ENCODE assay signal across 1 mouse cellular context in the genomic region with DNA sequence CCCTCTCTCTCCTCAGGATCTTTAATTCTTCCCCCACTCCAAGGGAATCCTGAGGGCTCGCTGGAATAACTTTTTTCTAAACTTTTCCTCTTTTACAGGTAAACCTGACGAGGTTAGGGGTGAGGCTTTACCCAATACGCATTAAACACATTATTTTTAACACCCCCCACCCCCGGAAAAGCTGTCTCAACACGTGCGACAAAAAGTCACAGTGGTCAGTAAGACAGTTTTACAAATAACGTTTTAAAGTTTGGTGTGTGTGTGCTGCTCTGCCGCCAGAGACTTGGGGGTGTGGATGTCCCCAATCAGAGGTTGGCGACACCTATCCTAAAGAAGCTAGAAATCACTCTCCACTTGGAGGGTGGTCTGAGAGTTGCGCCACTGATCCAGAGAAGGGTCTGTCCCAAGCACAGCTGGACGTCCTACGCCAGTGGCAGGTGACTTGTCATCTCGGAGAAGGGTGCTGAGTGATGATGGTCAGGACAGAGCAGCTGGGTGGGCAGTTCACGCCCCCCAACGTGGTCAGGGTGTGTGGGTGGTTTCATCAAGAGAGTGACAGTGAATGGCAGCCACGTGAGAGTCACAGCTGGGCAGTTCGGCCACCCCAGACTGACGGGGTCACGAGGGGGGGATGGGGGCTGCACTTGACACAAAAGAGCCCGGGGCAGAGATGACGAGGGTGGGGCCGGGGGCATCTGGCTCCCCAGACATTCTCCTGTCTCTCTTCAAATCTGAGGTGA.
TF ChIP-seq lines count a peak whose summit lies in the region.

No protein-coding gene starts in this region.

TF ChIP-seq in CH12.LX, 34 proteins besides CTCF, POLR2A, EP300 and RAD21:
- TF ChIP-seq RCOR1 (conservative IDR thresholded peaks at IDR 0.05; ENCODE audit: low read depth, low read length) (no peak), ELF1 (IDR thresholded peaks at IDR 0.05; ENCODE audit: low read depth, low read length) (0 out of 2 replicates have a peak, but pooled peaks have one; percentile 12), BHLHE40 (IDR thresholded peaks at IDR 0.05; ENCODE audit: low read depth, low read length) (peak; percentile 83), SIN3A (IDR thresholded peaks at IDR 0.05; ENCODE audit: low read length) (peak; percentile 79), E2F4 (IDR thresholded peaks at IDR 0.05; ENCODE audit: insufficient replicate concordance, low read depth, low read length) (no peak), ZMIZ1 (IDR thresholded peaks at IDR 0.05; ENCODE audit: low read depth, low read length) (no peak), MAX (IDR thresholded peaks at IDR 0.05; ENCODE audit: low read length) (peak; percentile 53), TCF12 (IDR thresholded peaks at IDR 0.05; ENCODE audit: low read depth, low read length) (peak; percentile 51), CHD1 (IDR thresholded peaks at IDR 0.05; ENCODE audit: low read depth, low read length) (peak; percentile 1; the same call in 1 of the 2 replicates), USF1 (IDR thresholded peaks at IDR 0.05; ENCODE audit: low read depth, low read length) (no peak), MAFK (IDR thresholded peaks at IDR 0.05; ENCODE audit: insufficient replicate concordance, low read length) (no peak), CHD2 (IDR thresholded peaks at IDR 0.05; ENCODE audit: low read length) (no peak; the same call in none of the 2 replicates), HCFC1 (IDR thresholded peaks at IDR 0.05; ENCODE audit: low read depth, low read length) (0 out of 2 replicates have a peak, but pooled peaks have one; percentile 26), ZC3H11A (IDR thresholded peaks at IDR 0.05; ENCODE audit: low read depth, low read length) (no peak), ZNF384 (IDR thresholded peaks at IDR 0.05; ENCODE audit: low read depth, low read length) (no peak), JUN (IDR thresholded peaks at IDR 0.05; ENCODE audit: insufficient read depth, low read depth, low read length) (no peak), SMC3 (IDR thresholded peaks at IDR 0.05; ENCODE audit: low read depth, low read length) (no peak), MAZ (IDR thresholded peaks at IDR 0.05; ENCODE audit: low read depth, low read length) (no peak; the same call in 1 of the 2 replicates), MYC (IDR thresholded peaks at IDR 0.05; ENCODE audit: low read depth, low read length) (peak; percentile 63; the same call in 1 of the 2 replicates), ZKSCAN1 (IDR thresholded peaks at IDR 0.05; ENCODE audit: borderline replicate concordance, low read depth, low read length) (no peak), MXI1 (IDR thresholded peaks at IDR 0.05; ENCODE audit: low read depth, low read length) (peak; percentile 83), JUND (conservative IDR thresholded peaks at IDR 0.05; ENCODE audit: low read depth, low read length) (no peak), KAT2A (IDR thresholded peaks at IDR 0.05; ENCODE audit: insufficient replicate concordance, low read length) (no peak), NELFE (IDR thresholded peaks at IDR 0.05; ENCODE audit: low read depth, low read length) (peak; percentile 44; the same call in 1 of the 2 replicates), POLR2AphosphoS2 (IDR thresholded peaks at IDR 0.05; ENCODE audit: low read depth, low read length) (no peak; the same call in 1 of the 2 replicates), TBP (conservative IDR thresholded peaks at IDR 0.05; ENCODE audit: low read depth, low read length) (no peak), ETS1 (conservative IDR thresholded peaks at IDR 0.05; ENCODE audit: low read depth, low read length) (0 out of 2 replicates have a peak, but pooled peaks have one; percentile 33)
